Mouse (Mus musculus): ENCODE results near the gene Oxct2b.

DNA sequence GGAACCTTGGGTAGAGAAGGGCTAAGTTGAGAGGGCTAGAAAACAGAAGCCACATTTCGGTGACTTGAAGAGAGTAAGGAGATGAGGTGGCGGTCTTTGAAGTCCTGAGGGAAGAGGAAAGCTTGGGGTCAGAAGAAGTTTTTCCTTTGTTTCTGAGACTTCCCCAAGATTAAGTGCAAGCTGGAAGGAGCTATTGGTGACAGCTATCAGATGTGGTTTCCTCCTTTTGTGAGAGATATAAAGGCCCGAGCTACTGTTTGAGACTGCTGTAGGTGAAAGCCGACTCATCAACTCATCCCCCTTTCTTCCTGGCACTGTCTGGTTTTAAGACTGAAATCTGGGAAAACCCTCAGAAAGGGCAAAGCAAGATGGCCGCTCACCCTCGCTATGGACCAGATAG lies 47.4 kb upstream of the Oxct2b start:
- TF ChIP-seq GATA1 (IDR thresholded peaks at IDR 0.05; ENCODE audit: borderline replicate concordance, low read length): no peak
- TF ChIP-seq FLI1 (IDR thresholded peaks at IDR 0.05; ENCODE audit: low read length): no peak

All from megakaryocyte, embryonic 14.5 days (primary cell).